Mouse (Mus musculus): Measurements from ENCODE around the gene Matk. TPM values are rescaled to one million over a fixed set of nuclear protein-coding genes. Genes with fewer than 3 reads are reported as not detected.
"Not testable (repeated sequence)": the region's sequence is repeated elsewhere in the genome, so short reads cannot be mapped to it uniquely, and the experiment has no call there.

Gene Matk
- polyA plus RNA-seq, 1 experiment from 2014 or later, result 37.6 TPM

GRCm38 (mm10) chr10:81221402-81222015 lies 31.2 kb upstream of the Matk start:
- H3K9ac ChIP-seq (replicated peaks; ENCODE audit: low read depth, low read length), result no peak overlapping the region
- WGBS, result 85% methylated on average over 5 of the region's 5 CpGs
- H3K4me3 ChIP-seq (ENCODE audit: low read depth, low read length), result no peak overlapping the region
- H3K27ac ChIP-seq (ENCODE audit: low read depth, low read length), result no peak overlapping the region
- no peaks in the 10 kb centered on the region for H3K4me1 ChIP-seq (ENCODE audit: control insufficient read depth, insufficient read depth, low read length)
- no peak overlapping the region for H3K4me2 ChIP-seq (ENCODE audit: low read depth, low read length)
- H3K9me3 ChIP-seq (ENCODE audit: control insufficient read depth, low read length), result no peaks in the 10 kb centered on the region
- no peaks in the 10 kb centered on the region for H3K27me3 ChIP-seq (ENCODE audit: control insufficient read depth, insufficient read depth, low read length)
- ATAC-seq (ENCODE audit: low read depth), result no peak
- H3K36me3 ChIP-seq (ENCODE audit: control insufficient read depth, insufficient read depth, low read length), result peaks cover 35% of the 10 kb centered on the region

DNA sequence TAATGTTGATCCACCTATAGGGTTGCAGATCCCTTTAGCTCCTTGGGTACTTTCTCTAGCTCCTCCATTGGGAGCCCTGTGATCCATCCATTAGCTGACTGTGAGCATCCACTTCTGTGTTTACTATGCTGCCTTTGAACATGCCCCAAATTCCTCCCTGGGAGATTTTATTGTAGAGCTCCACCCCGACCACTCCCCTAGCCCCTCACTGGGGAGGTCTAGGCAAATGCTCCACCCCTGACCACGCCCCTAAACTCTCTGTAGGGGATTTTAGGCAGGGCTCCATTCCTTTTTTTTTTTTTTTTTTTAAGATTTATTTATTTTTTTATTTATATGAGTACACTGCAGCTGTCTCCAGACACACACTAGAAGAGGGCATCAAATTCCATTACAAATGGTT lies 29.0 kb upstream of the Matk start:
- H3K27me3 ChIP-seq (ENCODE audit: control insufficient read depth, insufficient read depth, low read length); H3K27ac ChIP-seq (ENCODE audit: low read depth, low read length); H3K9ac ChIP-seq (replicated peaks; ENCODE audit: low read depth, low read length); H3K4me2 ChIP-seq (ENCODE audit: low read depth, low read length); H3K4me3 ChIP-seq (ENCODE audit: low read depth, low read length); ATAC-seq (ENCODE audit: low read depth); H3K9me3 ChIP-seq (ENCODE audit: control insufficient read depth, low read length); H3K4me1 ChIP-seq (ENCODE audit: control insufficient read depth, insufficient read depth, low read length): not testable (repeated sequence)
- 51% methylated on average over 2 of the region's 2 CpGs for WGBS
- peaks cover 32% of the 10 kb centered on the region for H3K36me3 ChIP-seq (ENCODE audit: control insufficient read depth, insufficient read depth, low read length)

DNA sequence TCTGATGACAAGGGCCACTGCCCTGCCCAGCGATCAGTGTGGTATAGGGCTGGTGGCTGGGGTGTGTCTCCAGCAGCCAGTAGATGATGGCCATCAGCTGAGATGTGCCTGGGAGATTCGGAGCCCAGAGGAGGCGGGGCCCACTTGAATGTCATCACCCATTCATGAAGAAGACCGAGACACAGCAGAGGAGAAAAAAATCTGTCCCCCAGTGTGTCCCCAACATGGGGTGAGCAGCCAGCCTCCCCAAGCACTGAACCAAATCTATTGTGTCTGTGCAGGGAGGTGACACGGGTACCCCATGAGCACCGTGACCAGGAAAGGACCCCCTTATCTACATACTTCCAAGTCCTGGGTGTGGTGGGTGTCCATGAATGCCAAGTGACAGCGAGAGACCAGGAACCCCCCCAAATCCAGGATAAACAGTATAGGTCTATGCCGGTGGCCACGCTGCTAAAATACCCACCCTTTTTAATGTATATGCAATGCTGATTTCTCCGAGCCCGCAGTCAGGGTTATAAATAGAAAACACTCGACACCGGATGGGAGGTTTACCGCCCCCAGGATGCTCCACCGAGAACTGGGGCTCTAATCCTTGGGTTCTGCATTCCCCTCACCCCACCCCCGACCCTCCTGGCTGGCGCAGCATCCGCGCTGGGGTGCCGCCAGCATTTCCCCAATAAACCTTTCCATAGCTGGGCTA lies 22.8 kb upstream of the Matk start:
- H3K9me3 ChIP-seq (ENCODE audit: control insufficient read depth, low read length), result no peaks in the 10 kb centered on the region
- H3K4me2 ChIP-seq (ENCODE audit: low read depth, low read length), result peak overlapping the region; percentile 83
- H3K4me1 ChIP-seq (ENCODE audit: control insufficient read depth, insufficient read depth, low read length), result peaks cover 33% of the 10 kb centered on the region
- no peaks in the 10 kb centered on the region for H3K27me3 ChIP-seq (ENCODE audit: control insufficient read depth, insufficient read depth, low read length)
- peak overlapping the region; percentile 73 for H3K4me3 ChIP-seq (ENCODE audit: low read depth, low read length)
- 8% methylated on average over 20 of the region's 20 CpGs for WGBS
- H3K36me3 ChIP-seq (ENCODE audit: control insufficient read depth, insufficient read depth, low read length), result no peaks in the 10 kb centered on the region
- H3K27ac ChIP-seq (ENCODE audit: low read depth, low read length), result peak overlapping the region; percentile 90
- ATAC-seq (ENCODE audit: low read depth), result peak; percentile 26; the same call in 1 of the 2 replicates
- peak overlapping the region; percentile 88 for H3K9ac ChIP-seq (replicated peaks; ENCODE audit: low read depth, low read length)

DNA sequence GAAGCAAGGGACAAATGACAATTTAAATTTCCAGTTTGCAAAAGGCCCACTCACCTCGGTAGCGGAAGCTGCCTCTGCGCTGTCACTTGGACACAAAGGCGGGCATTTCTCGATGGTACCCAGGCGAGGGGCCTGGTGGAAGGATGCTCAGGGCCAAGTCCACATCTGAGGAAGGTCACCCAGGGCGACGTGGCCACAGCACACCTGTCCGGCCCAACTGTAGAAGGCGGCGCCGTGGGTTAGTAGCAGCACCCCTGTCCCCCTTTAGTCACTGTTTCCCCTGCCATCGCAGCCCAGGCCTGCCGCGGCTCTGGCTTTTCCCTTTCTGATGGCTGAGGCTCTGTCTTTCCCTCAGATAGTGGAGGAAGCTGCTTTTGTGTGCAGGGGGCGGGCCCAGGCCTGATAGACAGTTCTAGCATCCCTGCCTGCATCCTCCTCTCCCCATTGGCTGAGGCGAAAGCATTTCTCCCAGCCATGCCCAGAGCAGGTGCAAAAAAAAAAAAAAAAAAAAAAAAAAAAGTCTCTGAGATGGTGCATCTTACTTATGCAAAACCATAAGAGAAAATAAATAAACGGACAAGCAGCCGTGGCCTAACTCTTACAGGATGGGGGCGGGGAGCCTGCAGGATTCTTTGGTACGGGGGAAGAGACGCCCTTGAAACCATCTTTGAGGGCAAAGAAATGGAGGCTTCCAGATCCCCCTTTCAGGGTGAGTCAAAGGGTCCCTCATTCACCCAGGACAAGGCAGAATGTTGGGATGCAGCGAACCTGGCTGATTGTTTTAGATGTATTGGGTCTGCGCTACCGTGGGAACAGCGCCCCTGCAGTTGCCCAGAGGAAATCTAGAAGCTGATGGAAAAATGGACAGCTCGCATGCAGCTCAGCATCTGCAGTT lies 22.1 kb upstream of the Matk start, which contains the start of gene Atcay:
Gene Atcay, minus strand, starts transcription at position 396 of the 895 bp plus-strand sequence.
- peak; percentile 92 for ATAC-seq (ENCODE audit: low read depth)
- Histone ChIP-seq H3K4me1 (ENCODE audit: control insufficient read depth, insufficient read depth, low read length) (peaks cover 33% of the 10 kb centered on the region), H3K4me3 (ENCODE audit: low read depth, low read length) (peak within 1 kb of the TSS; percentile 73), H3K36me3 (ENCODE audit: control insufficient read depth, insufficient read depth, low read length) (no peaks in the 10 kb centered on the region), H3K9ac (replicated peaks; ENCODE audit: low read depth, low read length) (peak within 1 kb of the TSS; percentile 88), H3K27me3 (ENCODE audit: control insufficient read depth, insufficient read depth, low read length) (no peaks in the 10 kb centered on the region), H3K9me3 (ENCODE audit: control insufficient read depth, low read length) (no peaks in the 10 kb centered on the region), H3K4me2 (ENCODE audit: low read depth, low read length) (peak within 1 kb of the TSS; percentile 83), H3K27ac (ENCODE audit: low read depth, low read length) (peak within 1 kb of the TSS; percentile 90)
- WGBS, result 6% methylated on average over 27 of the region's 27 CpGs

DNA sequence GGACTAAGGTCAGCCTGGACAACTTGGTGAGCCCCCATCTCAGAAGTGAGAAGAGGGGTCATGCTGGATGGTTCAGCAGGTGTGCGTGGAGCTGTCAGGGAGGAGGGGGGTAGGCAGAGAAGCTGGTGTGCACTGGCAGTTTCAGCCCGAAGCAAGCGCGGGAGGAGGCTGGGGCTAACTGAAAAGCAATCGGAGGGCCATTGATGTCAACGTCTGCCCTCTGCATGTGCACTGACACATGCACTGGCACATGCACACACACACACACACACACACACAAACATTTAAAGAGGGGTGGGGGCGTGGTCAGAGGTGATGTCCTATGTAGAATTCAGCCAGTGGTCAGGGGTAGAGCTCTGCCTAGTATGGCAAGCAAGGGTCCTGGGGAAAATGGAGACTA lies 21.3 kb upstream of the Matk start:
- no peak for ATAC-seq (ENCODE audit: low read depth)
- Histone ChIP-seq H3K36me3 (ENCODE audit: control insufficient read depth, insufficient read depth, low read length) (no peaks in the 10 kb centered on the region), H3K4me2 (ENCODE audit: low read depth, low read length) (peak overlapping the region; percentile 83; the same call in 1 of the 2 replicates), H3K4me3 (ENCODE audit: low read depth, low read length) (peak overlapping the region; percentile 73; the same call in 1 of the 2 replicates), H3K27me3 (ENCODE audit: control insufficient read depth, insufficient read depth, low read length) (no peaks in the 10 kb centered on the region), H3K9me3 (ENCODE audit: control insufficient read depth, low read length) (no peaks in the 10 kb centered on the region), H3K9ac (replicated peaks; ENCODE audit: low read depth, low read length) (0 out of 2 replicates have a peak overlapping the region, but pooled peaks have one; percentile 11), H3K4me1 (ENCODE audit: control insufficient read depth, insufficient read depth, low read length) (peaks cover 33% of the 10 kb centered on the region), H3K27ac (ENCODE audit: low read depth, low read length) (peak overlapping the region; percentile 90)
- 53% methylated on average over 7 of the region's 7 CpGs for WGBS

DNA sequence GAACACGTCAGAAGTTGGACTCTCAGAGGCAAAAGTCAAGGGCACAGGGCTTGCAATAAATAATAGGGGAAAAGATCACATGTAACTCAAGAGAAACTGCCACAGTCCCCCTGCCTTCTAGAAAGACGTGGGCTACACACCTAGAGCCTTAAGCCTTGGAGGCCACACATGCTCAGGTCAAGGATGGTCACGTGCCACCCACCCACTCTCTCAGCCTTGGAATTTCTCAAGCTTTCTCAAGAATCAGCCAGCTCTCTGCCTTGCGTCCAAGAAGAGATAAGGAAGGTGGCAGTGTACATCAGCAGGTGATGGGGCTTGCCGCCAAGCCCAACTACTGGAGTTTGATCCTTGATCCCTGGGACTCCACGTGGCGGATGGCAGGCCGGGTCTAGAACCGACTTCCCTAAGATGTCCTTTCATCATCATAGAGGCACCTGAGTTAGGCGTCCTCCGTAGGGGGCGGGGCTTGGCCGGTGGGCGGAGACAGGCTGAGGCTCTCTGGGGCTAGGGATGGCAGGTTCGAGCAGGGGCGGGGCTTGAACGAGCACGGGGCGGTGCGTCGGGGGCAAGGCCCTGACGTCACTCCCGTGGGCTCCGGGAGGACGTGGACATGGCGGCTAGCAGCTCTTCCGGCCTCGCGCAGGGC lies 20.0 kb upstream of the Matk start, which contains the start of gene Zfr2:
Gene Zfr2, plus strand, starts transcription at position 576 of the 646 bp plus-strand sequence.
- Histone ChIP-seq H3K9me3 (ENCODE audit: control insufficient read depth, low read length) (no peaks in the 10 kb centered on the region), H3K4me3 (ENCODE audit: low read depth, low read length) (peak within 1 kb of the TSS; percentile 64), H3K27me3 (ENCODE audit: control insufficient read depth, insufficient read depth, low read length) (no peaks in the 10 kb centered on the region), H3K36me3 (ENCODE audit: control insufficient read depth, insufficient read depth, low read length) (no peaks in the 10 kb centered on the region), H3K9ac (replicated peaks; ENCODE audit: low read depth, low read length) (peak within 1 kb of the TSS; percentile 78), H3K27ac (ENCODE audit: low read depth, low read length) (no peak within 1 kb of the TSS; the same call in 1 of the 2 replicates), H3K4me1 (ENCODE audit: control insufficient read depth, insufficient read depth, low read length) (peaks cover 33% of the 10 kb centered on the region), H3K4me2 (ENCODE audit: low read depth, low read length) (peak within 1 kb of the TSS; percentile 71)
- 10% methylated on average over 29 of the region's 29 CpGs for WGBS
- ATAC-seq (ENCODE audit: low read depth), result peak; percentile 70

GRCm38 (mm10) chr10:81233226-81233585 lies 19.5 kb upstream of the Matk start:
- Histone ChIP-seq H3K4me1 (ENCODE audit: control insufficient read depth, insufficient read depth, low read length) (peaks cover 29% of the 10 kb centered on the region), H3K9ac (replicated peaks; ENCODE audit: low read depth, low read length) (peak overlapping the region; percentile 78), H3K4me3 (ENCODE audit: low read depth, low read length) (peak overlapping the region; percentile 64), H3K27me3 (ENCODE audit: control insufficient read depth, insufficient read depth, low read length) (no peaks in the 10 kb centered on the region), H3K27ac (ENCODE audit: low read depth, low read length) (no peak overlapping the region; the same call in 1 of the 2 replicates), H3K4me2 (ENCODE audit: low read depth, low read length) (peak overlapping the region; percentile 71), H3K36me3 (ENCODE audit: control insufficient read depth, insufficient read depth, low read length) (no peaks in the 10 kb centered on the region), H3K9me3 (ENCODE audit: control insufficient read depth, low read length) (no peaks in the 10 kb centered on the region)
- ATAC-seq (ENCODE audit: low read depth), result peak; percentile 25
- WGBS, result under 1% methylated on average over 14 of the region's 28 CpGs

DNA sequence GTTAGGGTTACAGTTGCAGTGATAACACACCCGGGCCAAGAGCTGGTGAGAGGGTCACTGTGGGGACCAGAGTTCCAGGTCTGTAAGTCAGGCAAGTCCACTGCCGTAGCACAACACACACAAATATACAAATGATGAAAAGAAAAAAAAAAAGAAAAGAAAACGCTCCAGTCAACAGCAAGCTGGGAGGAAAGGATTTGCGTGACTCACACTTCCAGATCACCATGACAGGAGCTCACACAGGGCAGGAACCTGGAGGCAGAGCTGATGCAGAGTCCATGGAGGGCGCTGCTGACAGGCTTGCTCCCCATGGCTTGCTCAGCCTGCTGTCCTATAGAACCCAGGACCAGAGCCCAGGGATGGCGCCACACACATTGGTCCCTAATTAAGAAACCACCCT lies 18.5 kb upstream of the Matk start:
- no peak overlapping the region for H3K4me2 ChIP-seq (ENCODE audit: low read depth, low read length)

More for the DNA sequence above, 18.5 kb upstream of the Matk start:
- no peak overlapping the region for H3K4me3 ChIP-seq (ENCODE audit: low read depth, low read length)
- no peaks in the 10 kb centered on the region for H3K9me3 ChIP-seq (ENCODE audit: control insufficient read depth, low read length)
- no peak overlapping the region for H3K9ac ChIP-seq (replicated peaks; ENCODE audit: low read depth, low read length)
- no peak overlapping the region for H3K27ac ChIP-seq (ENCODE audit: low read depth, low read length)
- H3K4me1 ChIP-seq (ENCODE audit: control insufficient read depth, insufficient read depth, low read length), result peaks cover 19% of the 10 kb centered on the region
- ATAC-seq (ENCODE audit: low read depth), result no peak
- H3K36me3 ChIP-seq (ENCODE audit: control insufficient read depth, insufficient read depth, low read length), result no peaks in the 10 kb centered on the region
- no peaks in the 10 kb centered on the region for H3K27me3 ChIP-seq (ENCODE audit: control insufficient read depth, insufficient read depth, low read length)
- 87% methylated on average over 6 of the region's 6 CpGs for WGBS

Data from neural tube, embryonic 14.5 days (tissue).